Mouse (Mus musculus) lung, postnatal 36 days (tissue): Measurements from ENCODE around the gene Ltbr.
"Not testable (repeated sequence)": the region's sequence is repeated elsewhere in the genome, so short reads cannot be mapped to it uniquely, and the experiment has no call there.

Experiments
- DNase-seq: peaks from one replicate; pipeline ENCODE4 v3.0.0; 2022; ENCODE audit warnings: mixed read lengths

Ltbr gene

DNA sequence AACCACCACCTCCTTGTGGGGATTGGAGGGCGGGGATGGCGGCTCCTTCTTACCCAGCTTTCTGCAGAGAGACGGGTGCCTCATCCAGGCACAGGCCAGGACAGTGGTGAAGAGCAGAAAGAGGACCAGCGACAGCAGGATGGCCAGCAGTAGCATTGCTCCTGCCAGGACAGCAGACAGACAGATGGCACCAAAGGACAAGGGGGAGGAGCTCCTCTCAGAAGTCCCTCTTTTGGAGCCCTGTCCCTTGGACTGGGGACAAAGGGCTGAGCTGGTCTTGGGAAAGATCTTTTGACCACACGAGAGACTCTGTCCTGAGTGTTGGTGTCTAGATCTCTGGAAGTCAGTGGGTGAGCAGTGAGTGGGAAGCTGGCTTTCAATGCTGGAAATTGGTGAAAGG, 4.3 kb downstream of the Ltbr start:
- DNase-seq, result no peak

DNA sequence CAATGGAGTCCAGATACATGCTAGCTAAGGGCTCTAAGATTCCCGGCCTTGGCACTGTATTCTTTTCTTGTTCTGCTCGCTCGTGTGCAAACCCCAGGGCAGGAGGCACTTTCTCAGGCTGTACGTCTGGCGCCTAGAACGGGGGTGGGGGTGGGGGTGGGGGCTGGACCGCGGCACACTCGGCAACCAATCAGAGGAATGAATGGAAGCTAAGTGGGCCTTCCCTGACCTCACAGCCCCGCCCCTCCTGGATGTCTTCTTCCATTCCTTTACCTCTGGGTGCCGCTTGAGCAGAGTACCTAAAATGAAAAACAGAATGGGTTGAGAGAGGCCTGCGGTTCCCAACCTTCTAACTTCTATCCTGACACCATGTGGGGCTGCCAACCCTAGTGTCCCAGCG, 4.8 kb downstream of the Ltbr start:
- no peak for DNase-seq

DNA sequence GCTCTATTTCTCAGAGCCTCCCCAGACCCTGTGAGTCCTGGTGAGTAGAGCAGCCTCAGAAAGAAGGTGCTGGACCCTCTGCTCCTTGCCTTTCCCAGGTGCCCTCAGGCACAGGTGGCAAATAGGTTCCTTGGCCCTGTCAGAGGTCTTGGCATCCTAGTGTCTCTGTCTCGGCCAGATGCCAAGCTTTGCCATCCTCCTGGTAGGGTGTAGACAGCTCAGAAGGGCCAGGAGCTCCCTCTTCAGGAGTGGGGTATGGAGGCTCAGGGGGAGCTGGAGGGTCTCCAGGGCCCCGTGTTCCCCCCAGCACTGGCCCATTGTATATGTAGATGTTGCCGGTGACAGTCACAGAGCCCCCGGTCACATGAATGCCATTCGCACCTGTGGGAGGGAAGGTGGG, 6.6 kb downstream of the Ltbr start:
- no peak for DNase-seq

DNA sequence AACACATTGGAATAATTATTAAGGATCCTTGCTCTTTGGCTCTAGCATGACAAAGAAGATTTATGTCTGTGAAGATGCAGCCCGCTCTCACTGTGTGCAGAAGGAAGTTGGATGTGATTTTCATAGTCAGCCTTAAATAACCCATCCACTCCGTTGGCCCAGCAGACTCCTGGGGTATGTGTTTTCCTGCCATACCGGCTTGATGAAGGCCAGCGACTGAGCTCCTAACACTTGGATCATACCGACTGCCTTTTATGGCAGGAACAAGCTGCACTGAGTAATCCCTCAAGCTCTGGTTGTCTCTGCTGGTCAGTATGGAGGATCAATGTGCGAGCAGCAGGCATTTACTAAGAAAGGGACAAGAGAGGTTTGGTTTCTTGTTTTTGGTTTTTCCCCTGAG, 8.2 kb downstream of the Ltbr start:
- no peak for DNase-seq

DNA sequence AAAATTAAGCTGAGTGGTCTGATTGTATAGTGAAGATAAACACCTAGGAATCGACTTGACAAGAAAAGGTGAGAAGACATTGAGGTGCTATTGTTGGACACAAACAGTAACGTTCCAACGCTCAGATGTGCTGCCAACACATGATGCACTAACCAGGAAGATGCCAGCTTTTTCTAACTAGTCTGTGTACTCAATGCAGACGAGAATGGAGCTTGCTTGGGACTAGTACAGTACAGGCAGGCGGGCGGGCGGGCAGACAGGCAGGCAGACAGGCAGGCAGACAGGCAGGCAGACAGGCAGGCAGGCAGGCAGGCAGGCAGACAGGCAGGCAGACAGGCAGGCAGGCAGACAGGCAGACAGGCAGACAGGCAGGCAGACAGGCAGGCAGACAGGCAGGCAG, 9.3 kb downstream of the Ltbr start:
- not testable (repeated sequence) for DNase-seq

DNA sequence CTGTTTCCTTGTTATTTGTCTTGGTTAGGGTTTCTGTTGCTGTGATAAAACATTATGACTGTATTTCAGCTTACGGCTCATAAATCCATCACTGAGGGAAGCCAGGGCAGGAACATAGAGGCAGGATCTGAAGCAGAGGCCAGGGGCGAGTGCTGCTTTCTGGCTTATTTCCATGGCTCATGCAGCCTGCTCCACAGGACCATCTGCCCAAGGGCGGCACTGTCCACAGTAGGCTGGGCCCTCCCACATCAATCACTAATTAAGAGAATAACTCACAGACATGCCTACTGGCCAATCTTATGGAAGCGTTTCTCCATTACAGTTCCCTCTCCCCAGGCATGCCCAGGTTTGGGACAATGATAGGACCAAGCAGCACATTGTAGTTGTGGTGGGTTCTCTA, 10.4 kb downstream of the Ltbr start:
- DNase-seq, result no peak

DNA sequence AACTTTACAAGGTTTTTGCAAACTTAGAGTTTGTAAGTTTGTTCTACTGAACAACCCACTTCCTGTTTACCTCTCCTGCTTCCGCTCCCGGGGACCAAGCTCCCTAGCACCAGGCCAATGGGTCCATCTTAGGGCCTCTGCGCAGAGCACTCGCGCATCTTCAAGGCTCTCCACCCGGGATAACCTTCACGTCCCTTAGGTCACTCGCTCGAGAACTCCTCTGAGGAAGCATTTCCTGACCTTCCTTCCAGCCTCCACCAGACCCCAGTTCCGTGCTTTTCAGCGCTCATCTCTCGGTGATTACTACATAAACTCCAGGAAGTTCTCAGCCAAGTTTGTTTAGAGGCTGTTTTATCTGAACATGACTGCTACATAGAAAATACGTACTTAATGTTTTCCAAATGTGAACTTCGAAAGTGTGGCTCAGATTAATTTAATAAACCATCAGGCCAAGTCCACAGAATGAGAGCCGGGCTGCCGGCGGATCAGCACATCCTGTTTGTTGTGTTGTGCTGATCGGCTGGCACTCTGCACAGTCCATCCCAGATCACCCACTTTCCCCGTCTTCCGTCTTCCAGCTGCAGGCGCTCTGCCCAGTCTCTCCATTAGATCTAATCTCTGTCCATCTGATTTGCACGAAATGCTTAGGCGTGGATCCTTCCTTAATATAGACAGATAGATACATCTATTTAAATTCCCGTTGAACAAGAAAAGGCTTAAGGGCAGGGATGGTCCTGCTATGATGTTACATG, 11.3 kb downstream of the Ltbr start:
- DNase-seq, result peak; percentile 62

DNA sequence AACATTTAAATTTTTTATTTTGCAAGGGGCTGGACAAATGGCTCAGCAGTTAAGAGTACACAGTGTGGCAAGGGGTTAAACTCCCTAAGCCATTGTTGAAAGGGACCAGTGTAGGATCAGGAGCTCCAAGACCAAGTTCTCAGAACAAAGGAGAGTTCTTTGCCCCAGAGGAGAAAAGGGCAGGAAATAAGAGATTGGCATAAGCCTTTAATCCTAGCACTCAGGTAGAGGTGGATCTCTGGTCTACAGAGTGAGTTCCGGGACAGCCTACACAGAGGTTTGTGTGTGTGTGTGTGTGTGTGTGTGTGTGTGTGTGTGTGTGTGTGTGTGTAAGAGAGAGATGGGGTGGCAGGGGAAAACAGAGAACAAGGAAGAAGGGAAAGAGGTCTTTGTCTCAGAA, 12.7 kb downstream of the Ltbr start:
- DNase-seq, result no peak

DNA sequence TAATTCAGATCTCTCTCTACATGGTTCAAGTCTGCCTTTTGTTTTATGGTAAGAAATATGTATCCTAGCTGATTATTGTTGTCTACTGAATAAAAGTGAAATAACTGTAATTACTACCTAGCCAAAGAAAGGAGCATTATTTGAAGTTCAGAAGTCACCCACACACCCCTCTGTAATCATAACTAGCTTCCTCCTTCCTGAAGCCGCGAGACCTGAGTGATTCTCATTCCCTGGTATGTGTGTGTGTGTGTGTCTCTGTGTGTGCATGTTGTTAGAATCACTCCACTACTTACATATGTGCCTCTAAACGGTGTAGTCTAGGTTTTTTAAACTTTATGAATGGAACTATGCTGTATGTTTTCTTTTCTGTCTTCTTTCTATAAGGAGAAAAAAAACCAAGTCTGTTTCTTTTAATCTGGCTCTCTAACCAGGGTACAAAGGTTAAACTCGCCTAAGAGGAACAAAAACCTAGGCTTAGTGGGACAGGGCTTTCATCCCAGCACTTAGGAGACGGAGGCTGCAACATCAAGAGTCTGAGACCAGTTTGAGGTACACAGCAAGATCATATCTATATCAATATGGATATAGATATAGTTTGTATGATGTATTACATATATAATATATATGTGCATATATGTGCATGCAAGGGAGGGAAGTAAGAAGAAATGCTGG, 16.4 kb downstream of the Ltbr start:
- no peak for DNase-seq

DNA sequence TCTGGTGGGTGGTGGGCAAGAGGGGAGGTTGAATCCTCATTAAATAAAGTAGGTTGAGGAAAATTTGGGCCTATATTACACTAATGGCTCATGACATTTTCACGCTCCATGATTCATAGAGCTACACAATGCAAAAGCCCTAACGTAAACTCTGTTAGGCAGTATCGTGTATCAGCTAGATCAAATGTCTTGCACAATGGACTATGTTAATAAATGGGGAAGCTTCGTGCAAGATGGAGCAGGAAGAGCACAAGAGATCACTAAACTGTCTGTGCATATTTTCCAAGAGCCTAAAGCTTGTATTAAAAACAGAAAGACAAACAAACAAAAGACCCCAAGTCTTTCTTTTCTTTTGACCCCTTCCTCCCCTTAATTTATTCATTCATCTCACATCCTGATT, 19.6 kb downstream of the Ltbr start:
- DNase-seq, result no peak

DNA sequence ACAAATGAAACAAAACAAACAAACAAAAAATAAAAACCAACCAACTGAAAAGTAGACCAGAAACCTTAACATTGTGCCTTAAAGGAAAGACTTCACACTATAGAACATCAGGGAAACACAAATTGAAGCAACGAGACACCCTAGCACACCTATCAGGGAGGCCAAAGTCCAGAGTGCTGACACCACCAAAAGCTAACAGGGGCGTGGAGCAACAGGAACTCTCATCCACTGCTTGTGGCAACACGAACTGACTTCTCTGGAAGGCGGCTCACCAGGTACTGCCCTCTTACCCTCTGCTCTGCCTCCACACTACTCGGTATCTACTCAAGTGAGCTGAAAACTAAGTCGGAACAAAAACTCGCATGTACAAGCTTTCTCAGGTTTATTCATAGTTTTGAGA, 21.4 kb downstream of the Ltbr start:
- no peak for DNase-seq

DNA sequence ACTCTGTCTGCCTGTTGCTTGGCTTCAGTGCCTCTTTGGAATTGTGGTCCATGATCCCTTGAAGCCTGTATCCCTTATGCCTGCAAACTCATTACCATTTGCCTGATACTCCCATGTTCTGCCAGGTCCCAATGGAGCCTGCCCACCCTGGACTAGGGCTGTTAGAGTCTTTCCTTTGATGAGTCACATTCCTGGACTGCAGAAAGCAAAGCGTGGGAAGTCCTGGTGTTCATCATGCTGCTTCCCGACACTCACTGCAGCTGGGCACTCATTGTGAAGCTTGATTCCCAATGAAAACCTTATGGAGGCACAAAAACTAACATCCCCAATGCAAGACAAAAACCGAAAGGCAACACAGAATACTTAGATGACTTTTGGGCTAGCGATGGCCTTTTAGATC, 22.4 kb downstream of the Ltbr start:
- no peak for DNase-seq

DNA sequence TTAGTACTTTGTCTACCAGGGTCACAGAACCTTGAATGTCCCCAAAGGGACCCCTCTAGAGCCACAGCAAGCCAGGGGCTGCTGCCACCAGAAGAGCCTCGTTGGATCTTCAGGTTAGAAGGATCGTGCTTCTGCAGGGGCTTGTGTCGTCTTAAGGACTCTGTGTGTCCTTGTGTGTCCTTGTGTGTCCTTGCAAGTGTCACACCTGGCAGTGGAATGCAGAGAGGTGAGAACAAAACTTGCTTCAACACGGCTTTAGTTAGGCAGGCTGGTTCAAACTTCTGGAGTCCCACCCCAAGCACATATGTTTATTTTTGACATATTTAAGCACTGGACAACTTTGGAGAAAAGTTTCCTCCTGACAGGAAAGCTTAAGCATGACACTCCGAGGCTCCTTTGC, 25.0 kb downstream of the Ltbr start:
- DNase-seq, result no peak

DNA sequence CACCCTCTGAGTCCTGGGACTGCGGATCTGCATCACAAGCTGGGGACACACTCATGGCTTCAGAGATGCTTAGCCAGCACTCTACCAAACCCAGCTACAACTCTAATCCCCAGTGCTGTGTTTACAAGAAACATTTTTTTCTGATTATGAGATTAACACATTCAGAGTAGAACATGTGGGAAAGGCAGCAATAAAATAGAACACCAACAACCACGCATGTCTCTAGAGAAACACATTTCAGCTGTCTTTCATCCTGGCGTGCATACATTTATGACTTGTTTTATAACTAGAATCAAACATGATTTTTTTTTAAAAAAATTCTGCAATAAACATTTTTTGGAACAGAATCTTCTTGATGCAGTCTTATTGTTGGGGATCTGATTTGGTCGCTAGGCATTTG, 26.7 kb downstream of the Ltbr start:
- no peak for DNase-seq

DNA sequence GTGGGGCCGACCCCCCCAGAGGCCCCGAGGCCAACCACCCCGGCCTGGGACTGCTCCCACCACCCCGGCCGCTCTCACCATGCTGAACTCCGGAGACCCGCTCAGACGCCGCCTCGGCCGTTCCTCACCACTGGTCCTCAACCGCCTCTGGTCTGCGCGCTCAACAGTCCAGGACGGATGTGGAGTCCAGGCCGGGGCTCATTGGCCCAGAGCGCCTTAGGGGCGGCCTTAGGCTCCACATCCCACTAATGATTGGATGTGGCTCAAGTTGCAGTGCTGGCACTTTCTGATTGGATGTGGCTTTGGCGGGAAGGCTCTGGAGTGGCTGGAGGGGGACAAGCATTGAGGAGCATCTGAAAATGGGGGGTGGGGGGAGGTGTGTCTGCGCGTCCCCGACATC, 27.8 kb downstream of the Ltbr start, which contains the start of gene Tuba3a:
TSS of gene Tuba3a (minus strand) at position 153 of the 400 bp plus-strand sequence.
- DNase-seq, result no peak

DNA sequence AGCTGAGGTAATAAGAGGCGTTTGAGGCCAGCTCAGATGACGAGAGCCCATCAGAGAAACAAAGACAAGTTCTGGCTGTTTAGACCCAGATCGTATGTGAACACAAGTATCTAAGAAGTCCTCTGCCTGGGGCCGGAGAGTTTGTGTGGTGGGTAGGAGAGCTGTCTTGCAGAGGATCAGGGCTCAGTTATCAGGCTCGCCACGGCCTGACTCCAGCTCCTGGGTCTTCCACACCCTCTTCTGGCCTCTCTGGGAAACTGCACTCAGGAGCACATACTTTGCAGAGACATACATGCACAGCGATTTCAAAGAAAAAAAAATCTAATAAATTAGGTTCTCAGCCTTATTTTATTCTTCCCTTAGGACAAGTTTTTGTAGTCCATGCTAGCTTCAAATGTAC, 28.9 kb downstream of the Ltbr start:
- no peak for DNase-seq

DNA sequence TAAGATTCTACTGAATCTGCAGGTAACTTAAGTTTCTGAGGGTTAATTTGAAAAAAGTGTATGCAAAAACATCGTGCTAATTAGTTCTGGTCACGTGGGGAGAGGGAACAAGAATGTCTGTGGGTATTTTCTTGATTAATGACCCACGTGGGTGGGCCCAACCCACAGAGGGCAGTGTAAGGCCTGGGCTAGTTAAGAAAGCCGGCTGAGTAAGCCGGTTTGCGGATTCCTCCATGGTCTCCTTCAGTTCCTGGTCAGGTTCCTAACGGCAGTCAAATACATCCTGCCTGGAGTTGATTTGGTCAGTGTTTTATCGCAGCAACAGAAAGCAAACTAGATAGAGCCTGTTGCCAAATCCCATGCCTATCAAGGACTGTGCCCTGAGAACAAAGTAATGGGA, 29.4 kb downstream of the Ltbr start:
- no peak for DNase-seq

DNA sequence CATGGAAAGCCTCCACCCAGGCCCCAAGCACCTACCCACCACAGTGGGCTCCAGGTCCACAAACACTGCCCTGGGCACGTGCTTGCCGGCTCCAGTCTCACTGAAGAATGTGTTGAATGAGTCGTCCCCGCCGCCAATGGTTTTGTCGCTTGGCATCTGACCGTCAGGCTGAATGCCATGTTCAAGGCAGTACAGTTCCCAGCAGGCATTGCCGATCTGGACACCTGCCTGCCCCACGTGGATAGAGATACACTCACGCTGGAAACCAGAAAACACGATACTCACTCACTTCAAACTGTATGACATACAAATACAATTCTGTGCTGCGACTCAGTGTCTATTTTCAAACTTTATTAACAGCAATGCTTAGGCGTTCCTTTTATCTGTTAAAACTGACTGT, 31.0 kb downstream of the Ltbr start:
- not testable (repeated sequence) for DNase-seq

DNA sequence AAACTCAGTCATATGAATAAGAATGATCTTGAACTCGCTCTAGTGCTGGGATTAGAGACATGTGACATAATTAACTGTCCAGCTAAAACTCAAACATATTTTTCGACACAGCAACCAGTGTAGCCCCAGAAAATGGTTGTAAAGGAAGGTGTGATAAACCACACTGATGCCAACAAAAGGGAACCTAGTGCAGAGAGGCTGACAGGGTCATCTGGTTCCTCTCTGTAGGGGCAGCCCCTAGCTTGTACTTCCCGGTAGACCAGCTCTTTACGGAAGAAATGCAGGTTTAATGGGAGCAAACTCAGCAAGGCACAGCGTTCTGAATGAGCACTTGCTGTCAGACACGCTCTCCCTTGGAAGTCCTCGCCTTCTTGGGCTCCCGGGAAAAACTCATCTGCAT, 34.0 kb downstream of the Ltbr start:
- no peak for DNase-seq

DNA sequence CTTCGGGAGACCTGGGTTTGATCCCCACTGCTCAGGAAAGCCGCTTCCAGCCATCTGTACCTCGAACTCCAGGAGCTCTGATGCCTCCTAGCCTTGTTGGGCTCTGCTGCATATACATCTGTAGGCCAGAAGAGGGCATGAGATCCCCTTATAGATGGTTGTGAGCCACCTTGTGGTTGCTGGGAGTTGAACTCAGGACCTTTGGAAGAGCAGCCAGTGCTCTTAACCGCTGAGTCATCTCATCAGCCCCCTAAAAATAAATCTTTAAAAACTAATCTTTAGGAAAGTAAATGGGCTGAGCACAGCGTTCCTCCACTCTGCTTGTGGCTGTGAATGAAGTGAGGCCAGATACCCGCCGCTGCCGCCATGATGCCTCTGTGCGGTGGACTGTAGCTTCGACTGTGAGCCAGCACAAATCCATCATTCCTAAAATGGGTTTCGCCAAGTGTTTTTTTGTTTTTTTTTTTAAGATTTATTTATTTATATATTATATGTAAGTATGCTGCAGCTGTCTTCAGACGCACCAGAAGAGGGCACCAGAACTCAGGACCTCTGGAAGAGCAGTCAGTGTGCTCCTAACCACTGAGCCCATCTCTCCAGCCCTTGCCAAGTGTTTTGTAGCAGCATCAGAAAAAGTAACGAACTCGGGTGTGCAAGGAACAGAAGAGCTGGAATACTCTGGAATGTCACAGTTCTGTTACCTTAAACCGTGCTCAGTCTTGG, 38.7 kb downstream of the Ltbr start:
- DNase-seq, result peak; percentile 78

DNA sequence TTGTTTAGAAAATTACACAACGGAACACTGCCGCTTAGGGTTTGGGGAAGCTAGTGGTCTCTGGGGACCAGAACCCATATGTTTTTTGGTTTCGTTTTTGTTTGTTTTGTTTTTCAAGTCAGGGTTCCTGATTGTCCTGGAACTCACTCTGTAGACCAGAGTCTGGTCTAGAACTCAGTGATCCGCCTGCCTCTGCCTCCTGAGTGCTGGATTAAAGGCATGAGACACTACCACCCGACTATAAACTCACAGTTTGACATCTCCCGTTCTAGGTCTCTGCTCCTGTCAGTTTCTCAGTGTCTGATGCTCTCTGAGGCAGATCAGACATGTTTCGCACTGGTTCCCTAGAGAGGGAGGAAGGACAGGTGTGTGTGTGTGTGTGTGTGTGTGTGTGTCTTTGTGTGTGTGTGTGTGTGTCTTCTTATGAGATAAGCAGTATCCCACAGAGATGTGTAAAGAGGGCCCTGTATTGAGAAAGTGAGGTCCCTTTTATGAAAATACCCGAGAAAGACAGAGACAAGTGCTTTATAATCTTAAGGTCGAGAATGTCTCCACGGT, 41.4 kb downstream of the Ltbr start:
- DNase-seq, result no peak

DNA sequence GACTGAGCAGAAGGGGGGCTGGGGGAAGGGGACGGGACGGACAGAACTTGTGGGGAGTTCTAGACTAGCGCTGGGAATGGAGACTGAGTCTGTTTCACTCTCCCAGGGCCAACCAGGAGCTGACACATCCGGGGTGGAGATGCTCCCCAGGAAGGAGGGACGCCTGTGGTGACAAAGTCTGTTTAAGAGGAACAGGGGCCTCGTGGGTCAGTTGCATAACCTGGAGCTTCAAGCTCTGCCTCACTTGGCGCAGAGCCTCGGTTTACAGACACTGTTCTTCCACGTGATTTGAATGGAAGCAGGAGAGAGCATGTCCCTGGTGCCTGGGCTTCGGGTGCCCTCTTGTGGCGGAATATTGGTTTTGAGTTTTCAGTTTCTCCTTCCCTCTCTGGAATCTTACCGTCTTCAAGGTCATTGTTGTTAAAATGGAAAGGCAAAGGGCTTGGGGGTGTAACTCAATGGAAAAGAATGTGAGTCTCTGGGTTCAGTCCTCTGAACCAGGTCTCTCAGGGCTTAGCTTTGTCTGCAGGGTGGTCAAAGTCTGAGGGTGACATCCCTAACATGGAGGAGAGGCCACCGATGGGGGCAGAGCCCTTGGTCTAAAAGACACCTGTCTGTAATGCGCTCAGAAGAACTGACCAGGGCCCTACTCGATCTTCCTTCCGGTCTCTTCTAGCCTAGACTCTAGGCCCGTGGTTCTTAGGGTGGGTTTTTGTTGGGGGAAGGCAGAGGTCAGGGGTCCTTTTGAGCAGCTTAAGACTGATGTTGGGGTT, 42.0 kb downstream of the Ltbr start:
- DNase-seq, result peak; percentile 98

DNA sequence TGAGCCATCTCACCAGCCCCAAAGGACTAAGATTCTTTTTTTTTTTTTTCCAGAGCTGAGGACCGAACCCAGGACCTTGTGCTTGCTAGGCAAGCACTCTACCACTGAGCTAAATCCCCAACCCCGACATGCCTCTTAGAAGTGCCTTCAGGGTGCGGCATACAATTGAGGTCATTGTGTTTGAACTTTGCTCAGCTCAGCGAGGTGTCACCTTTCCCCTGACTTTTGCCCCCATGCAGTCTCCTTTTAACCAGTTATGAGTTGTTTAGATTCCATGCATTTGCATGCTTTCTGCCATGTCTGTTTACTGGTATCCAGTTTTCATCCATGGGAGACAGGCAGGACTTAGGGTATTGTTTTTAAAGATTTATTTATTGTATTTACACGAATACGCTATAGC, 44.9 kb downstream of the Ltbr start:
- DNase-seq, result no peak
